Mouse (Mus musculus) ES-Bruce4 (cell line): ENCODE results near the gene Ptpn11. TPM values are rescaled to one million over a fixed set of nuclear protein-coding genes. Genes with fewer than 3 reads are reported as not detected.
A peak's percentile ranks its signal among the peaks of the same experiment; 100 is the strongest.
"Not testable (repeated sequence)": the region's sequence is repeated elsewhere in the genome, so short reads cannot be mapped to it uniquely, and the experiment has no call there.

Source experiments
- H3K27ac ChIP-seq: 2 replicates; pipeline ENCODE4 v1.5.1; 2012; ENCODE audit warnings: low read length, inconsistent platforms; ENCODE audit not compliant: insufficient read depth
- H3K27me3 ChIP-seq: 2 replicates; pipeline ENCODE4 v1.6.1; 2012; ENCODE audit warnings: mild to moderate bottlenecking, low read length, inconsistent platforms; ENCODE audit not compliant: control insufficient read depth, poor library complexity, insufficient read depth, severe bottlenecking
- H3K36me3 ChIP-seq: 2 replicates; pipeline ENCODE4 v1.6.1; 2012; ENCODE audit warnings: inconsistent platforms, mild to moderate bottlenecking, low read length, moderate library complexity; ENCODE audit not compliant: control insufficient read depth, poor library complexity, insufficient read depth, severe bottlenecking
- H3K4me1 ChIP-seq: one replicate; pipeline ENCODE4 v1.8.1; 2011; ENCODE audit warnings: low read length; ENCODE audit not compliant: control insufficient read depth, insufficient read depth
- H3K4me3 ChIP-seq: 2 replicates; pipeline ENCODE4 v1.5.1; 2011; ENCODE audit warnings: low read depth, mild to moderate bottlenecking, low read length
- H3K9ac ChIP-seq: 2 replicates; pipeline ENCODE4 v1.6.1; 2012; ENCODE audit warnings: low read depth, mild to moderate bottlenecking, inconsistent platforms; ENCODE audit not compliant: poor library complexity, severe bottlenecking
- H3K9me3 ChIP-seq: replicated peaks from 2 replicates; pipeline ENCODE4 v1.6.1; 2012; ENCODE audit warnings: mild to moderate bottlenecking, low read length, inconsistent platforms; ENCODE audit not compliant: control insufficient read depth, poor library complexity, insufficient read depth, severe bottlenecking
- CTCF ChIP-seq: IDR thresholded peaks from one replicate; pipeline ENCODE4 v1.8.1; 2011; ENCODE audit warnings: low read depth, low read length
- EP300 ChIP-seq: IDR thresholded peaks from 2 replicates; pipeline ENCODE4 v1.6.1; 2011; ENCODE audit warnings: low read depth, low read length; ENCODE audit not compliant: insufficient read depth
- POLR2A ChIP-seq: IDR thresholded peaks from one replicate; pipeline ENCODE4 v1.8.1; 2011; ENCODE audit warnings: low read length; ENCODE audit not compliant: insufficient read depth
- polyA plus RNA-seq: library from polyadenylated mRNA; stranded (reverse); fragments of >200 nt; gene quantifications from 2 replicates; pipeline ENCODE4 v1.2.4, GENCODE M21; 2011; ENCODE audit warnings: low read depth; ENCODE audit not compliant: missing spikeins, insufficient read depth, insufficient read length

The Ptpn11 gene
- polyA plus RNA-seq, 1 experiment, result 66.8 TPM

GRCm38 (mm10) chr5:121206984-121207383 is 15.8 kb upstream of the Ptpn11 start:
- TF ChIP-seq EP300 (no peak), POLR2A (no peak), CTCF (no peak)
- Histone ChIP-seq H3K36me3 (peaks cover 68% of the 10 kb centered on the region), H3K27ac (0 out of 2 replicates have a peak overlapping the region, but pooled peaks have one; percentile 12), H3K4me1 (no peaks in the 10 kb centered on the region), H3K27me3 (no peaks in the 10 kb centered on the region), H3K9ac (peak overlapping the region; percentile 86), H3K9me3 (no peaks in the 10 kb centered on the region), H3K4me3 (no peak overlapping the region)

DNA sequence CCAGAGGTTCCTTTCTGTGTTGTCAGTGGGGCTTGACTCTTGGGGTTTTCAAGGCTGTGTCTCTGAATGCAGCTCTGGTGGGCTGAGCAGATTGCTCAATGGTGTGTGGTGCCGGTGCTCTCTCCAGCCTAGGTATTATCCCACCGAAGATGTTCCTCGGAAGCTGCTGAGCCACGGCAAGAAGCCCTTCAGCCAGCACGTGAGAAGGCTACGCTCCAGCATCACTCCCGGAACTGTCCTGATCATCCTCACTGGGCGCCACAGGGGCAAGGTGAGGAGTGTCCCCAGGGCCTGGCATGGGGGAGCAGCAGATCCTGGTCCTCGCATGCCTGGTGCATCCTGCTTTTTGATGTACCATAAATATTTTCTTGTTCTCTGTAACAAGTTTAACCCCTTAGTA is 15.3 kb upstream of the Ptpn11 start:
- Histone ChIP-seq H3K27ac (peak overlapping the region; percentile 12; the same call in 1 of the 2 replicates), H3K9me3 (no peaks in the 10 kb centered on the region), H3K4me3 (peak overlapping the region; percentile 67), H3K36me3 (peaks cover 63% of the 10 kb centered on the region), H3K9ac (peak overlapping the region; percentile 86), H3K27me3 (no peaks in the 10 kb centered on the region), H3K4me1 (no peaks in the 10 kb centered on the region)
- no peak for TF ChIP-seq POLR2A
- TF ChIP-seq CTCF, result no peak
- no peak for TF ChIP-seq EP300

- H3K27me3 ChIP-seq, H3K4me1 ChIP-seq, H3K9me3 ChIP-seq: not testable (repeated sequence)
- peak overlapping the region; percentile 67 for H3K4me3 ChIP-seq
- peaks cover 55% of the 10 kb centered on the region for H3K36me3 ChIP-seq
- H3K27ac ChIP-seq, result peak overlapping the region; percentile 34; the same call in 1 of the 2 replicates
- H3K9ac ChIP-seq, result peak overlapping the region; percentile 86
Measured at GRCm38 (mm10) chr5:121205537-121206130, 14.4 kb upstream of the Ptpn11 start.

- no peaks in the 10 kb centered on the region for H3K4me1 ChIP-seq
- no peaks in the 10 kb centered on the region for H3K27me3 ChIP-seq
- H3K27ac ChIP-seq, result peak within 1 kb of the TSS; percentile 8
- TF ChIP-seq EP300 (no peak), POLR2A (peak; percentile 58)
- H3K9ac ChIP-seq, result peak within 1 kb of the TSS; percentile 86
- no peaks in the 10 kb centered on the region for H3K9me3 ChIP-seq
- peaks cover 44% of the 10 kb centered on the region for H3K36me3 ChIP-seq
- H3K4me3 ChIP-seq, result peak within 1 kb of the TSS; percentile 91
Measured at GRCm38 (mm10) chr5:121204132-121205089, 13.2 kb upstream of the Ptpn11 start, which contains the start of gene Rpl6. Gene Rpl6 (plus strand): TSS chr5:121204481.

DNA sequence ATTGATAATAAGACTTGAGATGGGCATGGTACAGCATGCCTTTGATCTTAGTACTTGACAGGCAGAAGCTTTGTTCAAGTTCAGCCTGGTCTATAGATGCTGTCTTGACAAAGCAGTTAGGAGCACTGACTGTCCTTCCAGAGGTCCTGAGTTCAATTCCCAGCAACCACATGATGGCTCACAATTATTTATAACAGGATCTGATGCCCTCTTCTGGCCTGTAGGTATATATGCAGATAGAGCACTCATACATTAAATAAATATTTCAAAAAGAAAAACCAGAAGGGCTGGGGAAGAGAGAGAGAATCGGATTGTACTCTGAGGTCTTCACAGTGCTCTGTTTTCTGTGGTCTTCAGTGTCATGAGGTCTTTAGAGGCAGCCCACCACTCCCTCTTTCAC is 11.3 kb upstream of the Ptpn11 start:
- H3K27ac ChIP-seq, result no peak overlapping the region
- TF ChIP-seq POLR2A (no peak), EP300 (no peak), CTCF (no peak)

GRCm38 (mm10) chr5:121201739-121202138 is 10.5 kb upstream of the Ptpn11 start:
- Histone ChIP-seq H3K9ac (no peak overlapping the region), H3K9me3 (no peaks in the 10 kb centered on the region), H3K27me3 (no peaks in the 10 kb centered on the region), H3K27ac (no peak overlapping the region), H3K4me1 (no peaks in the 10 kb centered on the region), H3K4me3 (no peak overlapping the region), H3K36me3 (peaks cover 17% of the 10 kb centered on the region)
- no peak for TF ChIP-seq EP300
- no peak for TF ChIP-seq POLR2A

More for the DNA sequence above, 11.3 kb upstream of the Ptpn11 start:
- H3K36me3 ChIP-seq, result peaks cover 25% of the 10 kb centered on the region
- no peaks in the 10 kb centered on the region for H3K4me1 ChIP-seq
- no peaks in the 10 kb centered on the region for H3K27me3 ChIP-seq
- no peak overlapping the region for H3K9ac ChIP-seq
- no peaks in the 10 kb centered on the region for H3K9me3 ChIP-seq
- H3K4me3 ChIP-seq, result no peak overlapping the region
